Mouse (Mus musculus): ENCODE data around the gene Krtap4-2.

DNA sequence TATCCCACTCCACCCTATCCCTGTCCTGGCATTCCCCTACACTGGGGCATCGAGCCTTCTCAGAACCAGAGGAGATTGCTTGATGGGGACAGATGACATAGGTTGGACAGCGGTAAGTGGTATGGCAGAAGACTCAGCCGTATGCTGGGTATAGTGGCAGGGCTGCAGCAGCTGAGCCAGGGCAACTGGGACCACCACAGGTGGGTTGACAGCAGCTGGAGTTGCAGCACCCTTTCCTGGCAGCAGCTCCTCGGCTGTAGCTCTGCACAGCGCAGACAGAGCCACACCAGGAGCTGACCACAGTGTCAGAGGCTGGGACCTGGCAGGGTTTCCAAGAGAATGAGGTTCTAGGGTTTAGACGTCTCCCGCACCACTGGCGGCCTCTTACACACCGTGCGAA is 27.9 kb upstream of the Krtap4-2 start:
- TF ChIP-seq POLR2A (IDR thresholded peaks at IDR 0.05; ENCODE audit: insufficient read depth, low read depth, low read length), result no peak
- TF ChIP-seq CTCF (IDR thresholded peaks at IDR 0.05), result no peak
- TF ChIP-seq EP300 (IDR thresholded peaks at IDR 0.05; ENCODE audit: insufficient read depth, low read depth, low read length), result no peak
